Mouse (Mus musculus): ENCODE data around the gene Vmn1r177. TPM values are rescaled to one million over a fixed set of nuclear protein-coding genes. Genes with fewer than 3 reads are reported as not detected.
"Not testable (repeated sequence)": the region's sequence is repeated elsewhere in the genome, so short reads cannot be mapped to it uniquely, and the experiment has no call there.

The Vmn1r177 gene
- total RNA-seq (2022), result not detected

- not testable (repeated sequence) for DNase-seq (ENCODE audit: low spot score in 2 of 2)
Measured at GRCm38 (mm10) chr7:23866349-23866748, at the start of gene Vmn1r177. Gene Vmn1r177 (minus strand): TSS chr7:23866449.

DNA sequence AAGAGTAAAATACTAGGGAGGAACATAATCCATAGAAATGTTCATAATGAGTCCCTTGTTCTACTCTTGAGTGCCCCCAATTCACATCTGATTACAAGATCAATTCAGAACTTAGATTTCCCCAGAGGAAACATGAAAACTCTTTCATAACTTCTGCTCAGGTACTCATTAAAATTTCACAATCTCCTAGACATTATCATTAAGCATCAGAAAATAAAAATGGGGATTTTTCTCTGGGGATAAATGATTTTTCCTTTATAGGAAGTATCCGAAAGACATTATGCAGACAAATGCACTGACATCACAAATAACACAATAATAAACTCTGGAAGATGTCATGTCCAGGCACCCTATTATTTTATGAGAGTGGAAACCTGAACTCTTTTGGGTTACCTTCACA is 25.5 kb upstream of the Vmn1r177 start, which contains the start of gene Vmn1r178:
Vmn1r178 (plus strand) TSS at position 301 of the 400 bp plus-strand sequence.
- no peak for DNase-seq (ENCODE audit: low spot score in 2 of 2)

DNA sequence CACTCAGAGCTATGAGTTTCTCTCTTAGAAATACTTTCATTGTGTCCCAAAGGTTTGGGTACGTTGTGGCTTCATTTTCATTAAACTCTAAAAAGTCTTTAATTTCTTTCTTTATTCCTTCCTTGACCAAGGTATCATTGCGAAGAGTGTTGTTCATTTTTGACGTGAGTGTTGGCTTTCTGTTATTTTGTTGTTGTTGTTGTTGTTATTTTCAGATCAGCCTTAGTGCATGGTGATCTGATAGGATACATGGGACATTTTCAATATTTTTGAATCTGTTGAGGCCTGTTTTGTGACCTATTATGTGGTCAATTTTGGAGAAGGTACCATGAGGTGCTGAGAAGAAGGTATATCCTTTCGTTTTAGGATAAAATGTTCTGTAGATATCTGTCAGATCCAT is 10.7 kb upstream of the Vmn1r177 start:
- not testable (repeated sequence) for DNase-seq (ENCODE audit: low spot score in 2 of 2)

DNA sequence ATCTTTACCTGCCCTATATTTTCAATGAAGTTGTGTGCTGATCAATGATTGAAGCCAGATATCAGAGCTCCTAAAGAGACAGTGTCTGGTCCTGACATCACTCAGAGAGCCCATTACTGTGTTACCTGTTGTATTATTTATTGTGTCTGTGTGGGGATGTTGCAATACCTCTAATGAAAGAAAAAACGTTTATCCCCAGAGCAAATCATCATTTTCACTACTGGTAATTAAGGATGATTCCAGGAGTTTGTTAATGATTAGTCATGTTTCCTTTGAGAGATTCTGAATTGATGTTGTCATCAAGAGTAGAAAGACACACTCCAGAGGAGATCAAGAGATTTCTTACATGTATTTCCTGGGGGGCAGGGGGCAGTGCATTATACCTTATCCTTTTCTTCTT is 29.0 kb downstream of the Vmn1r177 start, which contains the start of gene Vmn1r176:
Vmn1r176 (minus strand) TSS at position 101 of the 400 bp plus-strand sequence.
- DNase-seq (ENCODE audit: low spot score in 2 of 2), result not testable (repeated sequence)

Other genes starting within 250 kb of the Vmn1r177 start
- gene Vmn1r171, start 235.7 kb downstream of the Vmn1r177 start, total RNA-seq (2022), result not detected
- gene Vmn1r172, start 208.1 kb downstream of the Vmn1r177 start, total RNA-seq (2022), result not detected
- not detected for gene Vmn1r173, start 165.7 kb downstream of the Vmn1r177 start, total RNA-seq (2022)
- gene Vmn1r174, start 114.2 kb downstream of the Vmn1r177 start, total RNA-seq (2022), result not detected
- not detected for gene Vmn1r175, start 55.8 kb downstream of the Vmn1r177 start, total RNA-seq (2022)
- gene Vmn1r176, start 29.1 kb downstream of the Vmn1r177 start, total RNA-seq (2022), result not detected
- not detected for gene Vmn1r178, start 25.6 kb upstream of the Vmn1r177 start, total RNA-seq (2022)
- not detected for gene Vmn1r179, start 60.5 kb upstream of the Vmn1r177 start, total RNA-seq (2022)
- not detected for gene Vmn1r180, start 84.2 kb upstream of the Vmn1r177 start, total RNA-seq (2022)
- not detected for gene Vmn1r181, start 108.2 kb upstream of the Vmn1r177 start, total RNA-seq (2022)
- not detected for gene V1rd19, start 135.2 kb upstream of the Vmn1r177 start, total RNA-seq (2022)
- gene Vmn1r183, start 186.8 kb upstream of the Vmn1r177 start, total RNA-seq (2022), result not detected
- gene Zfp180, start 215.5 kb upstream of the Vmn1r177 start, total RNA-seq (2022), result 10 to 100 TPM; 18.4 to 22.1 (median 18.7) TPM
- gene Zfp112, start 245.9 kb upstream of the Vmn1r177 start, total RNA-seq (2022), result 1 to 10 TPM; 4.5 to 6.1 (median 5.3) TPM